Mouse (Mus musculus) heart, adult 11 months (tissue): ENCODE data around the gene Enkd1.
A peak's percentile ranks its signal among the peaks of the same experiment; 100 is the strongest.

Experiments used
- DNase-seq: peaks from one replicate; pipeline ENCODE4 v3.0.0; 2022

Gene Enkd1

DNA sequence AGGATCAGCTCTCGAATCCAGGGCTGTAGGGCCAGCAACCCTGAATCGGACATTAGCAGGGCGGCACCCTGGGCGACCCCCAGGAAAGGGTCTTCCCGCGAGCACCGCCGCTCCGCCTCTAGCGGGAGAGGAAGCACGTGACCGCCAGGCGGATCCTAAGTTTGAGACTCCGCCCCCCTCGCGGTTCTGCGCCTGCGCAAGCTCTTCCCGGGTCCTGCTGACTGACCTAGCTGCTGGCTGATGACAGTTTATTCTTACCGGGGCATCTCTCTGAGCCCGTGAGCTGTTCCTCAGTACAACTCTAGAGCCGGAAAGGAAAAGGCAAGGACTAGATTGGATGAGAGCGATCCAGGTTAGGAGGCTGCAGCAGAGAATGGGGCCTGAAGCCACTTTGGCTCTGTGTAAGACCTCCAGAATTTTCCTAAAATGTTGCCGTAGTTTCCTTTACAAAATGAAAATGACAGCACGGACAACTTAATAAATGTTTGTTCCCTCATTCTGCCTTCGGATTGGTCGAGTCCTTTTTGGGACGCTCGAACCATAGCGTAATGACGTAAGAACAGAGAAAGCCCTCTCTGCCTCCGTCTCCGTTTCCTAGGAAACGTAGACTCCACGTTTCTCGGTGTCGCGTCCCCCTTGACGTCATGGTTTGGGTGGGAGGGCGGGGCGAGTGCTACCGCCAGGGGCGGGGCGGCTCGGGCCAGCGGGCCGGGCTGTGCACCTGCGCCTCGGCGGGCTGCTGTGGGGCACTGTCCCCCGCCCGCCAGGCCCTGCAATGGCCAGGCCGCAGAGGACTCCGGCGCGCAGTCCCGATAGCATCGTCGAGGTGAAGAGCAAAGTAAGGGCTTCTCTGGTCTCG is 6.8 kb downstream of the Enkd1 start, which contains the start of the genes Acd and Pard6a:
Gene Acd (minus strand): TSS at position 137 of the 859 bp plus-strand sequence.
Gene Pard6a (plus strand): TSS at position 183 of the 859 bp plus-strand sequence.
- DNase-seq: peak; percentile 100

DNA sequence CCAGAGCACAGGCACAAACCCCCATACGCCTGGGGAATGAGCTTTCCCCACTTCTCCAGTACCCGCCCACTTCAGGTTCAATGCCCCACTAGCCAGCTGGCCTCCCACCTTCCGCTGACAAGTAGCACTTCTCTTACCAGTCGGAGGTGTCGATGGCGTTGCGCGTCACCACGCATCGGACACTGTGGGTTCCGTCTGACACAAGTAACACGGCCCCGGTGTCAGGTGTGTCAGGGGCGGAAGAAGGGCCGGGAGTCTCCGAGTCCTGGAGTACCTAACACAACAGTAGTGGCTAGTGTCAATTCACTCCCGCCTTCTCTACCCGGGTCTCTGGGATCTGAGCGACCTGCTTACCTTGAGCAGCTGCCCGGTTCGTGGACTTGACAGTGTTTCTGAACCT is 7.4 kb downstream of the Enkd1 start:
- no peak for DNase-seq

GRCm38 (mm10) chr8:105699488-105700215 is 8.4 kb downstream of the Enkd1 start:
- peak; percentile 88 for DNase-seq

DNA sequence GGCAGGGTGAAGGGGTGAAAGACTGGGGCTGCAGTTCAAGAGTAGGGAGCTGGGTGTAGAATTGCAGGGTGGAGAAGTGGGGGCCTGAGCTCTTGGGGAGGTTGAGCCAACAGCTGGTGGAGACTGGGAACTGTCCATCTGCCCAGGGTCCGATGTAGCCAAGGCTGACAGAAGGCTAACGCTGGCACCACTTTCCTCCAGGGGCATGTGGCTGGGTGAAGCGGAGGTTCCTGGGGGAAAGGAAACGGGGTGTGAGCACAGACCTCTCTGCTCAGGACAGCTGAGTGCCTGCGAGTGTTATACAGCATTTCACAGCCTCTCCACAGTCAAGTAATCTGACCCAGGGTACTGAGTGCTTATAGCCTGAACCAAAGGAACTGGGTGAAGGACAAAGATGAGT is 9.3 kb downstream of the Enkd1 start:
- peak; percentile 81 for DNase-seq

DNA sequence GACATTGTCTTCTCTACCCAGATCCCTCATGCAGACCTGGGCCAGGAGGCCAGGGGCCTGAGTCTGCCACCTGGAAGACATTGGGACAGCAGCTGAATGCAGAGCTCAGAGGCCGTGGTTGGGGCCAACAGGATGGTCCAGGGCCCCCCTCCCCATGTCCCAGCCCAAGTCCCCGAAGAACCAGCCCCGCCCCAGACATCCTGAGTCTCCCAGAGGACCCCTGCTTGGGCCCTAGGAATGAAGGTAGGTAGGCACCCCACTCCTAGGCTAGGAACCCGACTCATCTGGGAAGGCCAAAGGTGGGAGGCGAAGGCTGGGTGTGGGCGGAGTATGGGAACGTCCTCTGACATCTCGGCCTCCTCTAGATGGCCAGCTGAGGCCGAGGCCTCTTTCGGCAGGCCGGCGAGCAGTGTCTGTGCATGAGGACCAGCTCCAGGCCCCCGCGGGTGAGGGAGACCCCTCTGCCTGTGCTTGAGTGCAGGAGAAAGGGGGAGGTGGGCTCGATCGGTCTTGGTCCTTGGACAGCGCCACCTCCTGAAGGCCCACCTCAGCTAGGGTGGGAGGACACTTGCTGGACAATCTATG is 10.7 kb downstream of the Enkd1 start:
- DNase-seq: peak; percentile 90

DNA sequence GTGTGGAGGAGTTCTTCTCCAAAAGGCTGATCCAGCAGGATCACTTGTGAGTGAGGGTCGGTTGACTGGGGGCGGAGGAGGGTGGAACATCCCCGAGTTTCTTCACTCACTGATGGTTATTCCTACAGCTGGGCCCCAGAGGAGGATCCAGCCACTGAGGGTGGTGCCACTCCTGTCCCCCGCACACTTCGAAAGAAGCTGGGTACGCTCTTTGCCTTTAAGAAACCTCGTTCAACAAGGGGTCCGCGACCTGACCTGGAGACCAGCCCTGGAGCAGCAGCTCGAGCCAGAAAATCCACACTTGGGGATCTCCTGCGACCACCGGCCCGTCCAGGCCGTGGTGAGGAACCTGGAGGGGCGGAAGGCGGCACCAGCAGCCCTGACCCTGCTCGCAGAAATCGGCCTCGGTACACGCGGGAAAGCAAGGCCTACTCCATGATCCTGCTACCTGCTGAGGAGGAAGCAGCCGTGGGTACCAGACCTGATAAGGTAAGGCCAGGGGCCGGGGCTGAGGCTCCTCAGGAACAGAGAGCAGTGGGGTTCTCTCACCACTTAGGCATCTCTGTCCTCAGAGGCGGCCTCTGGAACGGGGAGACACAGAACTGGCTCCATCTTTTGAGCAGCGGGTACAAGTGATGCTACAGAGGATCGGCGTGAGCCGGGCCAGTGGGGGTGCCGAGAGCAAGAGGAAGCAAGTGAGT is 12.8 kb downstream of the Enkd1 start:
- DNase-seq: peak; percentile 90

- peak; percentile 90 for DNase-seq
Observed at GRCm38 (mm10) chr8:105694051-105694799, 13.8 kb downstream of the Enkd1 start.

DNA sequence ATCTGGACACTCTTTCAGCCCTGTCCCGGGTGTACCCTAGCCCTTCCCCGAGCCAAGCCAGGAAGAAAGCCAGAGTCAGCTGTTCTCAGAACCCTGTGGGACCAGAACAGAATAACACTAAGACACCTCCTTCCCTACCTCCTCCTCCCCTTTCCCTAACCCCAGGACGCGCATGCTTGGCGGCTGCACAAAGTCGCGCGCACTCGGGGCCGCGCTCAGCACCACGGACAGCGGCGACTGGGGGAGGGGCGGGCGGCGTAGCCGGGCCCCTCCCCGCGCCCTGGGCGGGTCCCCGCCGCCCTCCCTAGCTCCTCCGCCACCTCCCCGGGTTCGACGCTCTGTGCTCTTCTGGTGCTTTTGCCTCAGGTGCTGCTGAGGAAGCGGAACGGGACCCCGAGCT is 14.4 kb downstream of the Enkd1 start:
- peak; percentile 95 for DNase-seq

DNA sequence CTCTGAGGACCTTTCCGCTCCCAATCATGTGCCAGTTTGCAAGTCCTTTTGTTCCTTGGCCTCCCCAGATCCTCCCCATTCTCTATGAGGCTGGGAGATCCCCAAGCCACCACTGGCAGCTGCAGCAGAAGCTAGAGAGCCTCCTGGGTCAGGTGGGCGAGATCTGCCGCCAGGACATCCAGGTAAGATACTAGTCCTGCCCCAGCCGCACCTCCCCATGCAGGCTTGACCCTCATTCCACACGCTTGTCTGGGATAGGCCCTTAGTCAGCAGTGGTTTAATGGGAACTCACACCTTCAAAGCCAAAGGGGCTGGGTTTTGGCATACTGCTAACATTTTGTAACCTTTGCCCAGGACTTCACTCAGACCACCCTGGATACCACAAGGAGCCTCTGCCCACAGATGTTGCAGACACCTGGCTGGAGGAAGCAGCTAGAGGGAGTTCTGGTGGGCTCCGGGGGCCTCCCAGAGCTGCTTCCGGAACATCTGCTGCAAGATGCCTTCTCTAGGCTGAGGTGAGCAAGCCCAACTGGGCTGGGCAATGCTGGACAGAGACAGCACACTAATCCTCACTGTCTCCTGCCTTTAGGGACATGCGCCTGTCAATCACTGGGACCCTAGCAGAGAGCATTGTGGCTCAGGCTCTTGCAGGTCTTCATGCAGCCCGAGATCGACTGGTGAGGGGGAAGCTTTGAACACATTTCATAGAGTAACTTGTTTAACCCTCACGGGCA is 15.4 kb downstream of the Enkd1 start:
- peak; percentile 86 for DNase-seq

GRCm38 (mm10) chr8:105690978-105691377 is 17.0 kb downstream of the Enkd1 start:
- peak; percentile 88 for DNase-seq

GRCm38 (mm10) chr8:105689983-105690360 is 18.0 kb downstream of the Enkd1 start:
- peak; percentile 85 for DNase-seq

GRCm38 (mm10) chr8:105689256-105689982 is 18.6 kb downstream of the Enkd1 start:
- peak; percentile 89 for DNase-seq

GRCm38 (mm10) chr8:105688242-105688752 is 19.7 kb downstream of the Enkd1 start:
- peak; percentile 83 for DNase-seq

- DNase-seq: no peak
Observed at GRCm38 (mm10) chr8:105687512-105687911, 20.5 kb downstream of the Enkd1 start.

DNA sequence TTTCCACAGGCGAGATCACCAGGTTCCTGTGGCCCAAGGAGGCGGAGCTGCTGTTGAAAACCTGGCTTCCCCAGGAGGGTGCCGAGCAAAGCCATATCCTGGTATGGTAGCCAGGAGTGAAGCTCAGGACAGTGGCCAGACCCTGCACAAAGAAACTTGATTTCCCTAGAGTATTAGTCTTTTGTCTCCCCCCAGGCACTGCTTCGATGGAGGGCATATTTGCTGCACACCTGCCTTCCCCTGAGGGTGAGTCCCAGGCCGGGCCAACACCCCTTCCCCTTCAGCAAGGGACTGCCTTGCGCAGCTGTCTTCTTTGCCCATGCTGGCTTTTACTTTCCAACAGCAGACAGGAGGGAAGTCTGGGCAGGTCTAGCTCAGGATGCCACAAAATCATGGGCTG is 21.5 kb downstream of the Enkd1 start:
- peak; percentile 89 for DNase-seq

DNA sequence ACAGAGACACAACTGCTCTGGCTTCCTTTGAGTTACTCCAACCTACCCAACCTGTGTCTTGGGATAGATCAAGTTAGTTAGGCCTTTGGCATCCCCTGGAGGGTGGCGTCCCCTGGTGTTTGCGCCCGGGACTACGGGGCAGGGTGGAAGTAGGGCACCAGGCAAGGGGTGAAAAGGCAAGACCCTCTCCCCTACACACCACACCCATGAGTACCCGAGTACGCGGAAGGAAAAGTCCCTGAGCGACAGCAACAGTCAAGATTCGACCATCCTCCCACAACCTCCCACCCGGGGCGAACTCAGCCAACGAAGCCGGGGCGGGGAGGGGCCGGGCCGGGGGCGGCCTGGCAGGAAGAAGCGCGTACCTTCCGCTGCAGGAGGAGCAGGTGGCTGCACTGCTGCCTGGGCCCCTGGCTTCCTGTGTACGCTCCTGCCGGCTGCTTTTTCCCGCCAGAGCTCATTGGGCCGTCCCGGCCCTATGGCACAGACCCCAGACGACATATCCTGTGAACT is 22.2 kb downstream of the Enkd1 start, which contains the start of gene Carmil2:
Gene Carmil2 (plus strand): TSS at position 479 of the 513 bp plus-strand sequence.
- peak; percentile 96 for DNase-seq

DNA sequence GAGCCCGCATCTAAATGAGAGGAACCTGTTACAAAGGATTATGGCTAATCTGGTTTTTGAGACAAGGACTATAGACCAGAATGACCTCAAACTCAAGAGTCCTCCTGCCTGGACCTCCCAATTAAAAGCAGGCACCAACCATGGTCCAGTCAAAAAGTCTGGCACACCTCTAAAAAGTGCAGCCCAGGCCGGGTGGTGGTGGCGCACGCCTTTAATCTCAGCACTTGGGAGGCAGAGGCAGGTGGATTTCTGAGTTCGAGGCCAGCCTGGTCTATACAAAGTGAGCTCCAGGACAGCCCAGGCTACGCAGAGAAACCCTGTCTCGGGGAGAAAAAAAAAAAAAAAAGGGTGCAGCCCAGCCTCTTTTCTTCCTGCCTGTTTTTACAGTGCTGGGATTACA is 22.7 kb downstream of the Enkd1 start:
- no peak for DNase-seq

DNA sequence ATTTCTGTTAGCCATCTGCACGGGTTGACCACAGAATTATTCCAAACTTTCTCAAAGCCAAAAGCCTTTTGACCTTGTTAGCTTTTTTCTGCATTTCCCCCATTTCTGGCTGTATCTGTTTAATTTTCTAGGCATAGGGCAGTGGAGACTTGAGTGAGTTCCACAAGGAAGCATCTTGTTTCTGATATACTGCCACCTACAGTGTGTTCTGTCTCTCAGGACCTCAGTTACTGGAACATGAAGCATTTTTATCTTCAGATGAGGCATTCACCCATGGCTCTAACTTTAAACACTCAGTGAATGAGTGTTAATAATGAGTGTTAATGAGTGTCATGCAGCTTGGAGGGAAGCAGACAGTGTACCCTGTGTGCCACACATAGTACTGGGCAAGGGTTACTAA is 30.1 kb downstream of the Enkd1 start:
- peak; percentile 55 for DNase-seq

- DNase-seq: peak; percentile 83
Observed at GRCm38 (mm10) chr8:105661167-105661566, 46.8 kb downstream of the Enkd1 start.

- peak; percentile 79 for DNase-seq
Observed at GRCm38 (mm10) chr8:105657641-105658040, 50.4 kb downstream of the Enkd1 start.
